Mouse (Mus musculus): ENCODE measurements at regions not wholly inside any gene's neighbourhood (a gene's known extent, or its start where the extent isn't known, plus 50 kb on each side); places are given as distances from the start of the nearest gene placed in this dataset.

DNA sequence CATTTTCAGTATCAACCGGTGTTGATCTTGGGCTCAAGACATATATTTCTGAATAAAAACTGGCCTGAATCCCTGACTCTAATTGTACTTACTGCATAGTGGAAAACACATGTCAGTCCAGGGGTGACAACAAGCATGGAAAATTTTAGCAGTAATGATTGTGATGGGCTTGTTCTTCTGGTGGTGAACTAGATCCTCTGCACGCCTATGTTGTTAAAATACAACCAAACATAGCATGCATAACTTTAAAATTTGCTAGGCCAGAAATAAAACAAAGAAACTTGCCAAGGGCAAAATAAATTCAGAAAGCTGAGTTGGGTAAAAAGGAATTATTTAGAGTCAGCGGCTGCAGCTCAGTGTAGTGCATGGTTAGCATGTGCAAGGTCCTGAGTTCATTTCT, 198.2 kb downstream of the Mex3b start:
- H3K4me1 ChIP-seq (ENCODE audit: control insufficient read depth, insufficient read depth, insufficient read length): peaks cover 2% of the 10 kb centered on the region; the same call in 1 of the 2 replicates
- H3K36me3 ChIP-seq (ENCODE audit: control insufficient read depth, insufficient read depth, low read length): no peaks in the 10 kb centered on the region
- TF ChIP-seq POLR2A (IDR thresholded peaks at IDR 0.05; ENCODE audit: low read depth, low read length): no peak
- DNase-seq (ENCODE audit: low read depth in 1 of 2, low spot score in 2 of 2): no peak
- 89% methylated on average over 3 of the region's 3 CpGs for WGBS
- H3K27me3 ChIP-seq (ENCODE audit: control insufficient read depth, insufficient read depth, low read length): no peaks in the 10 kb centered on the region
- H3K4me3 ChIP-seq (ENCODE audit: extremely low read depth, insufficient read depth, insufficient read length): no peak overlapping the region
- no peak overlapping the region for H3K27ac ChIP-seq (ENCODE audit: insufficient read depth, low read length)

DNA sequence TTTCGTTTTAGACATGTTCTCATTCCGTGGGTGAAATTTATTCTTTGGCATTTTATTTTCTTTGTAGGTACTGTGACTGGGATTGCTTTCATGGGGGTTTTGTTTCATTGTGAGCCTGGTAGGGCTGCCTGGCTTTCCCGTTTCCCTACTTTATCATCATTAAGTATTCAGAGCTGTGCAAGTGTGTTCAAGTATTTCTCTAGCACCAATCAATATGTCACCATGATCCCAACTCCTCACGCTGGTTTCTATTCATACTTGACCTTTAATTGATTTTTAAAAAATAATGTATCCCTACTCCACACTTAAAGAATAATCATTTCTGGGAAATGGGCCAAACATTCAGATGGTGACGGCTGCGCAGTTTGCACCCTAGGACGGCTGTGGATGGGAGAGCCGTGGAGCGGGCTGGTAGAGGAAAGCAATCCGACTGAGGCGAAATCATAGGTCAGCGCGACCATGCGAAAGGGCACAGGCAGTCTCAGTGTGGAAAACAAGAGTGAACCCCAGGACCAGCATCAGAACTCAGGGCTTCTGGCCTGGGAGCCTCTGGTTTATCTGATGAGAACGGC, 207.4 kb downstream of the Mex3b start:
- Histone ChIP-seq H3K4me1 (ENCODE audit: control insufficient read depth, insufficient read depth, insufficient read length) (no peaks in the 10 kb centered on the region), H3K27ac (ENCODE audit: insufficient read depth, low read length) (no peak overlapping the region), H3K36me3 (ENCODE audit: control insufficient read depth, insufficient read depth, low read length) (no peaks in the 10 kb centered on the region), H3K4me3 (ENCODE audit: extremely low read depth, insufficient read depth, insufficient read length) (no peak overlapping the region), H3K27me3 (ENCODE audit: control insufficient read depth, insufficient read depth, low read length) (no peaks in the 10 kb centered on the region)
- DNase-seq (ENCODE audit: low read depth in 1 of 2, low spot score in 2 of 2): no peak
- 88% methylated on average over 15 of the region's 15 CpGs for WGBS
- no peak for TF ChIP-seq POLR2A (IDR thresholded peaks at IDR 0.05; ENCODE audit: low read depth, low read length)
- no peak for TF ChIP-seq CTCF (IDR thresholded peaks at IDR 0.05; ENCODE audit: extremely low read depth, insufficient read depth, insufficient read length, insufficient replicate concordance)

DNA sequence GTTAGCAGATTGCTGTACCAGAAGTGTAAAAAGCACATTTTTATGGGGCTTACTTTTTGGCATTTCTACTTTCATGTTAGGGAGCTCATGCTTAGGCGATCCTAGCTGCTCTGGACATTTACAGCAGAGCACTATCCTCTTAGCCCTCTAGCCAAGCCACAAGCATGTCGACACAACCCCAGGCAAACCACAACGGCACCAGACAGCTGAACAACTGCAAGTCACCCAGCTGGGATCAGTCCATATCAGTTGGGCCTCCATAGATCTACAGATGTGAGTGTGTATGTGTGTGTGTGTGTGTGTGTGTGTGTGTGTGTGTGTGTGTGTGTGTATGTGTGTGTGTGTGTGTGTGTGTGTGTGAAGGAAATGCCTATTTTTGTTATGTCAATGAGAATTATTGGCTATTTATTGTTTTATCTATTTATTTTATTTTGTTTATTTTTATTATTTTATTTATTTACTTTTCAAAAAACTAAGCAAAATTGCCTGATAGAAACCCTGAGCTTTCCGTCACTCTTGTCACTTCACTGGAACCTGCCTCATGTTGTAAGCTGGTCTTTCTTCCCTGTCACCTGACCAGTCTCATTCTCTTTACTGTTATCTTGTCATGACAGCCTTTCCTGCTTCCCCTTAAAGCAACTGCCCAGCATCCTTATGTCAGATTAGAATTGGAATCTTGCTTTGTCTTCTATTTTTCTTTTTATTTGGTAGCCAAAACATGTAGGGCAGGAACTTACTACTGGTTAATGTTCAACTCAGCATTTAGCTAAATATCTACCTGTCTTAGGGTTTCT, 208.2 kb downstream of the Mex3b start:
- no peaks in the 10 kb centered on the region for H3K27me3 ChIP-seq (ENCODE audit: control insufficient read depth, insufficient read depth, low read length)
- no peaks in the 10 kb centered on the region for H3K4me1 ChIP-seq (ENCODE audit: control insufficient read depth, insufficient read depth, insufficient read length)
- no peaks in the 10 kb centered on the region for H3K36me3 ChIP-seq (ENCODE audit: control insufficient read depth, insufficient read depth, low read length)
- WGBS: 32% methylated on average over 4 of the region's 4 CpGs
- TF ChIP-seq CTCF (IDR thresholded peaks at IDR 0.05; ENCODE audit: extremely low read depth, insufficient read depth, insufficient read length, insufficient replicate concordance): no peak
- no peak for TF ChIP-seq POLR2A (IDR thresholded peaks at IDR 0.05; ENCODE audit: low read depth, low read length)
- H3K4me3 ChIP-seq (ENCODE audit: extremely low read depth, insufficient read depth, insufficient read length): no peak overlapping the region
- DNase-seq (ENCODE audit: low read depth in 1 of 2, low spot score in 2 of 2): no peak
- H3K27ac ChIP-seq (ENCODE audit: insufficient read depth, low read length): no peak overlapping the region

DNA sequence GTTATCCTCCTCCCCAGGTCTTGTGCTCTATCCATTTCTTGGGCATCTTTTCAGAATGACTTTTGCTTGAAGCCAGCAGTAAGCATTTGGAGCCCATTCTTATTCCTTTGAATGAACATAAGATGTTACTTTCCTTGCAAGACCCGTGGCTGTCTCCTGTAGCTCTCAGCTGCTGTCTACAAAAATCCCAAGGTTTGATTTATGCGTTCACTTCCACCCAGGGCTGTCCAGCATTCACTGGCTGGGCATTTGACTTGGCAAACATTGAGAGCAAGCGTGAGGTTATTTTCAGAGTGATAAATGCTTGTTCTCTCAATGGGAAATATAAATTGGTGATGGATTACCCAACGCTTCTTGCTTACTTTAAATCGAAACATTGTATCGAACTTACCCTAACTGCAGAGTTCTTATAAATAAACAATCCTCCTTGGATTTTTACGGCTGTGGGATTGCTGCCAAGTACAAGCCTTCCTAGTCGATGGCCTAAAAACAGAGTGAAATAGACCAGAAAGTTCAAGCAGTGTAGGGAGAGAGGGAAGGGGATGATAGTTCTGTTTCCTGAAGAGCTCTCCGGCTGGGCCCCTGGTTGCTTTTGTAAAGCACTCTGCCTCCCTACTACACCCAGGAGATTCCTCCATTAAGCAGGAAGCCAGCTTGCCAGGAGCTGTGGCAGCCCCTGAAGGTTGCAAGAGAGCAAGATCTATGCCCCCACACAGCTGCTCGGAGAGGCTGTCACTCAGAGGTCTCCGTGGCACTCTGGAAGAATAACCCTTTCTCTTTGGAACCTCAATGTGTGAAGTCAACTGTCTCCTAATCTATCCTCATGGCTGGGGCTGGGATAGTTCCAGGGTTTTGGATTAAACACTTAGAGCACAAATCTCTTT, 210.1 kb downstream of the Mex3b start:
- H3K27me3 ChIP-seq (ENCODE audit: control insufficient read depth, insufficient read depth, low read length): no peaks in the 10 kb centered on the region
- H3K4me3 ChIP-seq (ENCODE audit: extremely low read depth, insufficient read depth, insufficient read length): no peak overlapping the region
- H3K27ac ChIP-seq (ENCODE audit: insufficient read depth, low read length): no peak overlapping the region
- 75% methylated on average over 11 of the region's 11 CpGs for WGBS
- H3K4me1 ChIP-seq (ENCODE audit: control insufficient read depth, insufficient read depth, insufficient read length): no peaks in the 10 kb centered on the region
- TF ChIP-seq CTCF (IDR thresholded peaks at IDR 0.05; ENCODE audit: extremely low read depth, insufficient read depth, insufficient read length, insufficient replicate concordance) (no peak), POLR2A (IDR thresholded peaks at IDR 0.05; ENCODE audit: low read depth, low read length) (no peak)
- DNase-seq (ENCODE audit: low read depth in 1 of 2, low spot score in 2 of 2): no peak
- H3K36me3 ChIP-seq (ENCODE audit: control insufficient read depth, insufficient read depth, low read length): no peaks in the 10 kb centered on the region

DNA sequence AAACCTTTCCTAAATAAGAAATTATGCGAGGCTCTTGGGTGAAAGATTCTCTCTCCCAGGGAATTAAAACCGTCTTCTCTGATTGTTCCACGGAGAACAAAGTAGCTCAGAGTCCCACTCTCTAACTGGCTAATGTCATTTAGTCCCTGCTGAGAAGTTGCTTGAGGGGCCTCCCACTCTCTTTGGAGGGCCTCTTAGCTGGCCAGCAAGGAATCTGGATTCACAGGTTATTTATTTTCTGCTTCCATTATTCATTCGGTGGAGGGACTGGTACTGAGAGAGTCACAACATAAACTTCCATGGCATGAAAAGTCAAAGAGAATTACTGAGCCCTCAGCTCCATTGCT, 210.8 kb downstream of the Mex3b start:
- no peak overlapping the region for H3K4me3 ChIP-seq (ENCODE audit: extremely low read depth, insufficient read depth, insufficient read length)
- no peak for DNase-seq (ENCODE audit: low read depth in 1 of 2, low spot score in 2 of 2)
- no peaks in the 10 kb centered on the region for H3K4me1 ChIP-seq (ENCODE audit: control insufficient read depth, insufficient read depth, insufficient read length)
- no peak for TF ChIP-seq CTCF (IDR thresholded peaks at IDR 0.05; ENCODE audit: extremely low read depth, insufficient read depth, insufficient read length, insufficient replicate concordance)
- TF ChIP-seq POLR2A (IDR thresholded peaks at IDR 0.05; ENCODE audit: low read depth, low read length): no peak
- H3K27me3 ChIP-seq (ENCODE audit: control insufficient read depth, insufficient read depth, low read length): no peaks in the 10 kb centered on the region
- H3K27ac ChIP-seq (ENCODE audit: insufficient read depth, low read length): no peak overlapping the region
- 76% methylated on average over 4 of the region's 4 CpGs for WGBS
- H3K36me3 ChIP-seq (ENCODE audit: control insufficient read depth, insufficient read depth, low read length): no peaks in the 10 kb centered on the region

DNA sequence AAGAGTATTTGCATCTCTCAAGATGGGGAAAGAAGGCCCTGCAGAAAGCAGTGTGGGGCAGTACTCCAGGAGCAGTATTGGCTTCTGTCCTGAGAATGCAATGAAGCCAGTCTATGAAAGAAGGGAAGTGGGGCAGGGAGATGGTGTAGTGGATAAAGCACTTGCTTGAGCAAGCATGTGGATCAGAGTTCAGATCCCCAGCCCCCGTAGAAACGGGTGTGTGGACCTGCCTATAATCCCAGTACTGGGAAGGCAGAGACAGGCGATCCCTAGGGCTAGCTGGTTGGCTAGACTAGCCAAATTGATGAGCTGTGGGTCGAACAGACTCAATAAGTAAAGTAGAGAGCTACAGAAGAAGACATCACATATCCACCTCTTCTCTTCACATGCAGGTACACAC, 211.6 kb downstream of the Mex3b start:
- no peak overlapping the region for H3K4me3 ChIP-seq (ENCODE audit: extremely low read depth, insufficient read depth, insufficient read length)
- H3K36me3 ChIP-seq (ENCODE audit: control insufficient read depth, insufficient read depth, low read length): no peaks in the 10 kb centered on the region
- TF ChIP-seq CTCF (IDR thresholded peaks at IDR 0.05; ENCODE audit: extremely low read depth, insufficient read depth, insufficient read length, insufficient replicate concordance): no peak
- TF ChIP-seq POLR2A (IDR thresholded peaks at IDR 0.05; ENCODE audit: low read depth, low read length): no peak
- no peak overlapping the region for H3K27ac ChIP-seq (ENCODE audit: insufficient read depth, low read length)
- 92% methylated on average over 4 of the region's 4 CpGs for WGBS
- no peaks in the 10 kb centered on the region for H3K27me3 ChIP-seq (ENCODE audit: control insufficient read depth, insufficient read depth, low read length)
- no peaks in the 10 kb centered on the region for H3K4me1 ChIP-seq (ENCODE audit: control insufficient read depth, insufficient read depth, insufficient read length)
- no peak for DNase-seq (ENCODE audit: low read depth in 1 of 2, low spot score in 2 of 2)

Data from spleen, adult 2 months (tissue).